Mouse (Mus musculus): Measurements from ENCODE around the gene Lig4. TPM values are rescaled to one million over a fixed set of nuclear protein-coding genes. Genes with fewer than 3 reads are reported as not detected.

Gene Lig4
- polyA plus RNA-seq, 1 experiment from 2014 or later, result 11.6 TPM

DNA sequence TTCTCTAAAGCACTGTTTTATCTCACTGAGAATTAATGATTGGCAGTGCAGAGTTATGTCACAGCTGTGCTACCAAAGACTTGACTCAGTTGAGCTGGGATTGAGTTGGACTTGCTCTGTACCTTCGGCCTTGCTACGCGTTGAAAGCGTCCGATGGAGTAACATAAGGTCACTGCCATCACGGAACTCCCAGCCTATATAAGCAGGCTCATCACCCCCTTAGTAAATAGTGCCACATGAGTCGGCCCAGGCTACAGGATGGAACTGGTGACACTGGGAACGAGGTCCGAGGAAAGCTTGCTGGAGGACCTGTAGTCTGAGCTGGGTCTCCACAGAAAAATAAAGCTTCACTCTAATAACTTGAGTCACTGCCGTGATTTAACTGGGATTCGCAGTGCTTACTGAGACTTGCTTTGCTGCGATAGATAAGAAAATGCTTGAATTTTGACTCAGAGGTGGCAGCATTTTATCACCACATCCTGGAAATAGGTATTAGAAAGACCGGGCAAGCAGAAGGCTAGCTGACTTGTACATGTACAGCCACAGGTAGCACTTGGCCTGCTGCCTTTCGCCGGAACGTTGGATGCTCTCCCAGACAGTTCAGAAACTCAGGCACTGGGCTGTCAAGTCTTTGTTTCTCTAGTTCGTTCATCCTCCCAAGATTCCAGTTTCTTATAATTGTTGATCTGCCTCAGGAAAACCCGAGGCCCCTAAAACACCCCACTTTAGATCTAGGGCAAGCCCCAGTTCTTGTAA lies 1.2 kb upstream of the Lig4 start:
- H3K4me1 ChIP-seq (replicated peaks; ENCODE audit: control insufficient read depth, insufficient read depth, low read length), result peaks cover 37% of the 10 kb centered on the region
- H3K27ac ChIP-seq, result no peak overlapping the region
- no peaks in the 10 kb centered on the region for H3K9me3 ChIP-seq (ENCODE audit: control insufficient read depth, low read length)
- no peaks in the 10 kb centered on the region for H3K27me3 ChIP-seq (ENCODE audit: control insufficient read depth, insufficient read depth, low read length)
- ATAC-seq (ENCODE audit: low FRiP score) (no peak), DNase-seq (ENCODE audit: low spot score) (no peak)
- peak overlapping the region; percentile 56 for H3K4me2 ChIP-seq (replicated peaks)
- no peaks in the 10 kb centered on the region for H3K36me3 ChIP-seq (replicated peaks; ENCODE audit: control insufficient read depth, insufficient read depth)
- 63% methylated on average over 18 of the region's 18 CpGs for WGBS
- H3K9ac ChIP-seq, result peak overlapping the region; percentile 88
- H3K4me3 ChIP-seq (replicated peaks; ENCODE audit: low read length), result peak overlapping the region; percentile 87

GRCm38 (mm10) chr8:9977016-9977415 lies 470 bp downstream of the Lig4 start:
- Histone ChIP-seq H3K36me3 (replicated peaks; ENCODE audit: control insufficient read depth, insufficient read depth) (peaks cover 16% of the 10 kb centered on the region), H3K27ac (no peak overlapping the region), H3K27me3 (ENCODE audit: control insufficient read depth, insufficient read depth, low read length) (no peaks in the 10 kb centered on the region), H3K4me1 (replicated peaks; ENCODE audit: control insufficient read depth, insufficient read depth, low read length) (peaks cover 37% of the 10 kb centered on the region), H3K4me3 (replicated peaks; ENCODE audit: low read length) (peak overlapping the region; percentile 87), H3K9me3 (ENCODE audit: control insufficient read depth, low read length) (no peaks in the 10 kb centered on the region), H3K4me2 (replicated peaks) (peak overlapping the region; percentile 56), H3K9ac (peak overlapping the region; percentile 88; the same call in 1 of the 2 replicates)
- 51% methylated on average over 15 of the region's 15 CpGs for WGBS
- no peak for DNase-seq (ENCODE audit: low spot score)
- ATAC-seq (ENCODE audit: low FRiP score), result no peak; the same call in 1 of the 2 replicates

DNA sequence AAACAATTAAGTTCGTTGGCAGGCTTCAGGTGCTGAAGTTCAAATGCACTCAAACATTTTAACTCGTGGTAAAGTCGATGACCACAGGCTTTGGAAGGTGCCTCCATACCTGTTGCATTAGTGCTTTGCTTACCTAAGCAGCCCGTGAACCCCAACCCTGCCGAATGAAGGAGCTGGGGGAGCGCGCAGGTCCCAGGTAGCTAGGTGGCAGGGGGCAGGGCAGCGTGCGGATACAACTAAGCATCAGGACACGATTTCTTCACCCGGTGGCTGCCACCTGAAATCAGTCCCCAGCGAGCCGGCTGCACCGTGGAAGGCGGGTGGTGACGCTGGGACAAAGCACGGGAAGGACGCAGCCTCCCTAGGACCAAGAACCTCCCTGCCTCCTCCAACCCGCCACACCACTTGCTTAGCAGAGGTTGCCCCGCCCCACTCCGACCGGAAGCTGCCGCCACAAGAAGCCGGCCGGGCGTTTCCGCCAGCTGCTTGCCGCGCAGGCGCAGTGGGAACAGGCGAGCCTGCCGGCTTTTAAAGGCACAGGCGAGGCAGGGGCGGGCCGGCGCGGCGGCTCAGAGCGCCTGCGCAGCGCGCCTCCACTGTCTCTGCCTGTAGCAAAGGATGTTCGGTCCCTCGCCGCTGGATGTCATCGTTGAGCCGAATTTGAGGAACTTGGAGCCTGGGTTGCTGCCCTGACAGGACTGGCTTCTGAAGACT lies 1.4 kb downstream of the Lig4 start:
- peak overlapping the region; percentile 73 for H3K9ac ChIP-seq
- no peaks in the 10 kb centered on the region for H3K9me3 ChIP-seq (ENCODE audit: control insufficient read depth, low read length)
- peak overlapping the region; percentile 47 for H3K27ac ChIP-seq
- peaks cover 37% of the 10 kb centered on the region for H3K4me1 ChIP-seq (replicated peaks; ENCODE audit: control insufficient read depth, insufficient read depth, low read length)
- no peaks in the 10 kb centered on the region for H3K27me3 ChIP-seq (ENCODE audit: control insufficient read depth, insufficient read depth, low read length)
- WGBS, result under 1% methylated on average over 47 of the region's 47 CpGs
- H3K36me3 ChIP-seq (replicated peaks; ENCODE audit: control insufficient read depth, insufficient read depth), result peaks cover 26% of the 10 kb centered on the region
- H3K4me3 ChIP-seq (replicated peaks; ENCODE audit: low read length), result peak overlapping the region; percentile 74
- ATAC-seq (ENCODE audit: low FRiP score), result peak; percentile 96
- DNase-seq (ENCODE audit: low spot score), result peak; percentile 98
- H3K4me2 ChIP-seq (replicated peaks), result peak overlapping the region; percentile 84

DNA sequence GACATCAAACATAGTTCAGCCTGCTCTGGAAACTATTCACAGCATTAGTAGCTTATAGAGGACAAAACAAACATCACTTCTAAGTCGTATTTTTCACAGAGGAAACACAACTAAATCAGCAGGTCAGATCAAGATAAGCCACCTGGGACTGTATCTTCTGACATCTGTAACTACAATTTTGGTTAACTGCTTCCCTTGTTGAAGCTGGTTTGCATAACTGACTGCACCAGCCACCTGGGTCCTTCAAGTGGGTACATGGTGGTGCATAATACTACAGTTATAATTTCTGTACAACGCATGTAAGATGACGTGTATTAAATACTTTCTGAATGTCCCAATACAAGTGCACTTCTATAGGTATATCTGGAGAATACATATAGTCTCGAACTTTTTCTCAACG lies 2.2 kb downstream of the Lig4 start:
- Histone ChIP-seq H3K4me1 (replicated peaks; ENCODE audit: control insufficient read depth, insufficient read depth, low read length) (peaks cover 37% of the 10 kb centered on the region), H3K9ac (peak overlapping the region; percentile 73), H3K36me3 (replicated peaks; ENCODE audit: control insufficient read depth, insufficient read depth) (peaks cover 29% of the 10 kb centered on the region), H3K4me2 (replicated peaks) (peak overlapping the region; percentile 84), H3K27me3 (ENCODE audit: control insufficient read depth, insufficient read depth, low read length) (no peaks in the 10 kb centered on the region), H3K4me3 (replicated peaks; ENCODE audit: low read length) (peak overlapping the region; percentile 74), H3K27ac (no peak overlapping the region), H3K9me3 (ENCODE audit: control insufficient read depth, low read length) (no peaks in the 10 kb centered on the region)
- DNase-seq (ENCODE audit: low spot score) (no peak), ATAC-seq (ENCODE audit: low FRiP score) (no peak)
- WGBS, result 49% methylated on average over 5 of the region's 5 CpGs

DNA sequence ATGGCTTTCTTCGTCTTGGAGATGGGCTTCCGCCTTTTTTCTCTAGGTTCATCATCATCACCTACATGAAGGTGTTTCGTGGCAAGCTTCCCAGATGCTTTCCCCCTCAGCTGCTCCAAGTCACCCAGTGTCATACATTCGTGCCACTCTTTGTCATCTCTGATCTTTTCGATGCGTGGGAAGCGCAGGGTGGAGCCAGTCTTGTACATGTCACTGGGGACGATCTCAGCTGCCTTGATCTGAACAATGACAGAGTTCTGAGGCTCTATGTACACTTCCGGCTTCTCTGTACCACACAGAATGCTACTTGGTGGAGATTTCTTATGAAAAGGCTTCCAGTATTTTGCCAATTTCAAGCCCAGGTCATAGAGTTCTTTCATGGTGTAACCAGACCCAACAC lies 5.6 kb downstream of the Lig4 start:
- ATAC-seq (ENCODE audit: low FRiP score) (no peak), DNase-seq (ENCODE audit: low spot score) (no peak)
- Histone ChIP-seq H3K36me3 (replicated peaks; ENCODE audit: control insufficient read depth, insufficient read depth) (peaks cover 47% of the 10 kb centered on the region), H3K4me3 (replicated peaks; ENCODE audit: low read length) (no peak overlapping the region), H3K27ac (no peak overlapping the region), H3K9ac (no peak overlapping the region), H3K4me1 (replicated peaks; ENCODE audit: control insufficient read depth, insufficient read depth, low read length) (peaks cover 14% of the 10 kb centered on the region), H3K9me3 (ENCODE audit: control insufficient read depth, low read length) (no peaks in the 10 kb centered on the region), H3K27me3 (ENCODE audit: control insufficient read depth, insufficient read depth, low read length) (no peaks in the 10 kb centered on the region), H3K4me2 (replicated peaks) (no peak overlapping the region)
- WGBS, result 95% methylated on average over 9 of the region's 9 CpGs

- 100% methylated on average over 2 of the region's 2 CpGs for WGBS
- Histone ChIP-seq H3K9me3 (ENCODE audit: control insufficient read depth, low read length) (no peaks in the 10 kb centered on the region), H3K4me1 (replicated peaks; ENCODE audit: control insufficient read depth, insufficient read depth, low read length) (no peaks in the 10 kb centered on the region), H3K27ac (no peak overlapping the region), H3K9ac (no peak overlapping the region), H3K4me3 (replicated peaks; ENCODE audit: low read length) (no peak overlapping the region), H3K27me3 (ENCODE audit: control insufficient read depth, insufficient read depth, low read length) (no peaks in the 10 kb centered on the region), H3K36me3 (replicated peaks; ENCODE audit: control insufficient read depth, insufficient read depth) (no peaks in the 10 kb centered on the region), H3K4me2 (replicated peaks) (no peak overlapping the region)
- ATAC-seq (ENCODE audit: low FRiP score) (no peak), DNase-seq (ENCODE audit: low spot score) (no peak)
Observed at GRCm38 (mm10) chr8:9959919-9960318, 17.6 kb downstream of the Lig4 start.

DNA sequence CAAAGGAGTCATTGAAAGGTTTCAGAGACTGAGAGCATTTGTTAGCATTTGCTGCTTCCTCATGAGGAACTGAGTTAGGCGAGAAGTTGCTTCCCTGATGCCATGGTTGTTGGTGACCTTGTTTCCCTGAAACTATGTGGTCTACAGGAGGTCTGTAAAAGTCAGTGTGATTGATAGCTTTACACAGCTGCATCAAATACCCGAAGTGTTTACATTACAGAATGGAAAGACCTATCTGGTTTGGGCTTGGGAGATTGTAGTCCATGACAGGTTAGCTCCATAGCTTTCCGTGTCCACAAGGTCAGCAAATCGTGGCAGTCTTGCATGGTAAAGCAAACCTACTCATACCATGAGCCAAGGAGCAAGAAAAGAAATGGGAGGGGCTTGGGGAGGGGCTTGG lies 19.1 kb downstream of the Lig4 start:
- H3K27me3 ChIP-seq (ENCODE audit: control insufficient read depth, insufficient read depth, low read length), result no peaks in the 10 kb centered on the region
- no peak overlapping the region for H3K4me3 ChIP-seq (replicated peaks; ENCODE audit: low read length)
- no peak overlapping the region for H3K27ac ChIP-seq
- H3K36me3 ChIP-seq (replicated peaks; ENCODE audit: control insufficient read depth, insufficient read depth), result no peaks in the 10 kb centered on the region
- DNase-seq (ENCODE audit: low spot score) (no peak), ATAC-seq (ENCODE audit: low FRiP score) (no peak)
- 76% methylated on average over 4 of the region's 4 CpGs for WGBS
- H3K4me2 ChIP-seq (replicated peaks), result no peak overlapping the region
- H3K9ac ChIP-seq, result no peak overlapping the region
- no peaks in the 10 kb centered on the region for H3K4me1 ChIP-seq (replicated peaks; ENCODE audit: control insufficient read depth, insufficient read depth, low read length)
- no peaks in the 10 kb centered on the region for H3K9me3 ChIP-seq (ENCODE audit: control insufficient read depth, low read length)

GRCm38 (mm10) chr8:9949134-9949890 lies 28.2 kb downstream of the Lig4 start:
- Histone ChIP-seq H3K9me3 (ENCODE audit: control insufficient read depth, low read length) (no peaks in the 10 kb centered on the region), H3K27ac (no peak overlapping the region), H3K9ac (no peak overlapping the region), H3K27me3 (ENCODE audit: control insufficient read depth, insufficient read depth, low read length) (no peaks in the 10 kb centered on the region), H3K36me3 (replicated peaks; ENCODE audit: control insufficient read depth, insufficient read depth) (no peaks in the 10 kb centered on the region), H3K4me3 (replicated peaks; ENCODE audit: low read length) (no peak overlapping the region), H3K4me1 (replicated peaks; ENCODE audit: control insufficient read depth, insufficient read depth, low read length) (no peaks in the 10 kb centered on the region), H3K4me2 (replicated peaks) (no peak overlapping the region)
- WGBS, result 67% methylated on average over 10 of the region's 10 CpGs
- ATAC-seq (ENCODE audit: low FRiP score) (no peak), DNase-seq (ENCODE audit: low spot score) (no peak)

DNA sequence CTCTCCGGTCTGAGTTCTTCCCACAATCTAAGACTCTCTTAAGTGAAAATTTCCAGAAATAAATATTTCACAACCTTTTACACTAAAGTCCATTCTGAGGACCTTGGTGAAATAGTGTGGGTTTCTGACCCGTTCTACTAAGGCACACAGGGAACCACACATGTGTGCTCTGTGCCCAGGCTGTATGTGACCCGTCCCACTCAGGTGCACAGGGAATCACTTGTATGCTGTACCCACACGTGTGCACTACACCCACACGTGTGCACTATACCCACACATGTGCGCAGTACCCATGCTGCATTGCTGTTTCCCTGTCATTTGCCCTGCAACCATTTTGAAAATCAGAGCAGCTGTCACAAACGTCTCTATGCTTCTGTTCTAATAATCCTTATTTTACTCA lies 41.9 kb downstream of the Lig4 start:
- Histone ChIP-seq H3K4me3 (replicated peaks; ENCODE audit: low read length) (no peak overlapping the region), H3K4me2 (replicated peaks) (no peak overlapping the region), H3K36me3 (replicated peaks; ENCODE audit: control insufficient read depth, insufficient read depth) (no peaks in the 10 kb centered on the region), H3K27ac (no peak overlapping the region), H3K27me3 (ENCODE audit: control insufficient read depth, insufficient read depth, low read length) (no peaks in the 10 kb centered on the region), H3K9ac (no peak overlapping the region), H3K4me1 (replicated peaks; ENCODE audit: control insufficient read depth, insufficient read depth, low read length) (no peaks in the 10 kb centered on the region), H3K9me3 (ENCODE audit: control insufficient read depth, low read length) (no peaks in the 10 kb centered on the region)
- no peak for DNase-seq (ENCODE audit: low spot score)
- ATAC-seq (ENCODE audit: low FRiP score), result no peak
- 70% methylated on average over 7 of the region's 7 CpGs for WGBS

Data from hindbrain, embryonic 14.5 days (tissue).